Mouse (Mus musculus) lung, embryonic 15.5 days (tissue): ENCODE measurements around the gene Capn2. TPM values are rescaled to one million over a fixed set of nuclear protein-coding genes. Genes with fewer than 3 reads are reported as not detected.

ENCODE experiments used
- ATAC-seq: fragments of 200-750 bp; cut with Nextera tagmentation; 2 replicates; pipeline ENCODE4 v1.8.0; 2017; ENCODE audit warnings: moderate number of reproducible peaks, borderline replicate concordance; ENCODE audit not compliant: low FRiP score, low TSS enrichment; ENCODE audit errors: extremely low read depth
- H3K27ac ChIP-seq: fragments of 300-500 bp; sonication (generic); 2 replicates; pipeline ENCODE4 v1.5.1; 2015; ENCODE audit warnings: moderate library complexity, mild to moderate bottlenecking, inconsistent platforms
- H3K27me3 ChIP-seq: fragments of 300-500 bp; sonication (generic); 2 replicates; pipeline ENCODE4 v1.6.1; 2015; ENCODE audit warnings: inconsistent platforms
- H3K36me3 ChIP-seq: fragments of 300-500 bp; sonication (generic); 2 replicates; pipeline ENCODE4 v1.6.1; 2015; ENCODE audit warnings: inconsistent platforms
- H3K4me1 ChIP-seq: fragments of 300-500 bp; sonication (generic); 2 replicates; pipeline ENCODE4 v1.6.1; 2015; ENCODE audit warnings: inconsistent platforms
- H3K4me2 ChIP-seq: fragments of 300-500 bp; sonication (generic); 2 replicates; pipeline ENCODE4 v1.6.1; 2015; ENCODE audit warnings: inconsistent platforms, mild to moderate bottlenecking, moderate library complexity
- H3K4me3 ChIP-seq: fragments of 300-500 bp; sonication (generic); 2 replicates; pipeline ENCODE4 v1.5.1; 2015; ENCODE audit warnings: mild to moderate bottlenecking, inconsistent platforms
- H3K9ac ChIP-seq: fragments of 300-500 bp; sonication (generic); 2 replicates; pipeline ENCODE4 v1.6.1; 2015; ENCODE audit warnings: inconsistent platforms
- H3K9me3 ChIP-seq: fragments of 300-500 bp; sonication (generic); 2 replicates; pipeline ENCODE4 v1.6.1; 2016; ENCODE audit warnings: inconsistent platforms
- WGBS: fragments of 180-500 bp; shearing (Covaris S2); methylation state at CpG from one replicate; pipeline ENCODE4 v1.1.7; 2015; 5-methylcytosine and 5-hydroxymethylcytosine counted together
- polyA plus RNA-seq: library from polyadenylated mRNA; unstranded; fragments of >200 nt; fragmentation: Nextera tagmentation; extraction: Ambion mirVana; gene quantifications from 2 replicates; pipeline ENCODE4 v1.2.1, GENCODE M21; 2015

Capn2 gene
- polyA plus RNA-seq, 1 experiment from 2014 or later: 135 TPM

GRCm38 (mm10) chr1:182543906-182544305 lies 26.5 kb upstream of the Capn2 start:
- WGBS: 66% methylated on average over 1 of the region's 1 CpGs

GRCm38 (mm10) chr1:182543136-182543535 lies 25.7 kb upstream of the Capn2 start:
- WGBS: 62% methylated on average over 8 of the region's 8 CpGs
- no peak for ATAC-seq
- H3K27me3 ChIP-seq: no peaks in the 10 kb centered on the region
- no peaks in the 10 kb centered on the region for H3K9me3 ChIP-seq
- no peak overlapping the region for H3K4me3 ChIP-seq
- no peak overlapping the region for H3K9ac ChIP-seq
- H3K36me3 ChIP-seq: no peaks in the 10 kb centered on the region
- H3K27ac ChIP-seq: no peak overlapping the region
- 0 out of 2 replicates have a peak, but pooled peaks cover 4% of the 10 kb centered on the region for H3K4me1 ChIP-seq
- H3K4me2 ChIP-seq: no peak overlapping the region

More at GRCm38 (mm10) chr1:182543906-182544305, 26.5 kb upstream of the Capn2 start:
- Histone ChIP-seq H3K4me1 (0 out of 2 replicates have a peak, but pooled peaks cover 3% of the 10 kb centered on the region), H3K4me2 (no peak overlapping the region), H3K27ac (no peak overlapping the region), H3K4me3 (no peak overlapping the region), H3K27me3 (no peaks in the 10 kb centered on the region), H3K9me3 (no peaks in the 10 kb centered on the region), H3K36me3 (no peaks in the 10 kb centered on the region), H3K9ac (no peak overlapping the region)
- no peak for ATAC-seq

- no peaks in the 10 kb centered on the region for H3K27me3 ChIP-seq
- no peak for ATAC-seq
- H3K4me3 ChIP-seq: no peak overlapping the region
- H3K9ac ChIP-seq: no peak overlapping the region
- 0 out of 2 replicates have a peak, but pooled peaks cover 4% of the 10 kb centered on the region for H3K4me1 ChIP-seq
- no peaks in the 10 kb centered on the region for H3K9me3 ChIP-seq
- no peak overlapping the region for H3K27ac ChIP-seq
- H3K4me2 ChIP-seq: no peak overlapping the region
- WGBS: 59% methylated on average over 5 of the region's 5 CpGs
- H3K36me3 ChIP-seq: no peaks in the 10 kb centered on the region
These were observed 24.7 kb upstream of the Capn2 start for GRCm38 (mm10) chr1:182542110-182542509.

GRCm38 (mm10) chr1:182539023-182539940 lies 21.9 kb upstream of the Capn2 start:
- Histone ChIP-seq H3K36me3 (no peaks in the 10 kb centered on the region), H3K9me3 (no peaks in the 10 kb centered on the region), H3K4me1 (0 out of 2 replicates have a peak, but pooled peaks cover 4% of the 10 kb centered on the region), H3K4me2 (peak overlapping the region; percentile 68), H3K27ac (no peak overlapping the region), H3K27me3 (no peaks in the 10 kb centered on the region), H3K9ac (peak overlapping the region; percentile 47), H3K4me3 (peak overlapping the region; percentile 35)
- peak; percentile 77 for ATAC-seq
- WGBS: 16% methylated on average over 9 of the region's 9 CpGs

GRCm38 (mm10) chr1:182535080-182535481 lies 17.7 kb upstream of the Capn2 start:
- Histone ChIP-seq H3K36me3 (no peaks in the 10 kb centered on the region), H3K9ac (no peak overlapping the region), H3K27ac (no peak overlapping the region), H3K4me2 (no peak overlapping the region), H3K4me3 (no peak overlapping the region), H3K9me3 (no peaks in the 10 kb centered on the region), H3K4me1 (0 out of 2 replicates have a peak, but pooled peaks cover 4% of the 10 kb centered on the region), H3K27me3 (no peaks in the 10 kb centered on the region; the same call in 1 of the 2 replicates)
- 68% methylated on average over 3 of the region's 3 CpGs for WGBS
- no peak for ATAC-seq

GRCm38 (mm10) chr1:182533583-182533982 lies 16.2 kb upstream of the Capn2 start:
- ATAC-seq: no peak
- H3K27me3 ChIP-seq: peaks cover 1% of the 10 kb centered on the region; the same call in 1 of the 2 replicates
- H3K36me3 ChIP-seq: no peaks in the 10 kb centered on the region
- H3K27ac ChIP-seq: no peak overlapping the region
- no peak overlapping the region for H3K4me3 ChIP-seq
- 62% methylated on average over 3 of the region's 3 CpGs for WGBS
- H3K4me2 ChIP-seq: no peak overlapping the region
- no peaks in the 10 kb centered on the region for H3K9me3 ChIP-seq
- no peak overlapping the region for H3K9ac ChIP-seq
- H3K4me1 ChIP-seq: no peaks in the 10 kb centered on the region

GRCm38 (mm10) chr1:182527921-182528858 lies 10.8 kb upstream of the Capn2 start:
- ATAC-seq: peak; percentile 35

GRCm38 (mm10) chr1:182527261-182527766 lies 9.9 kb upstream of the Capn2 start:
- Histone ChIP-seq H3K27me3 (peaks cover 13% of the 10 kb centered on the region; the same call in 1 of the 2 replicates), H3K4me1 (peaks cover 11% of the 10 kb centered on the region; the same call in 1 of the 2 replicates), H3K27ac (no peak overlapping the region), H3K4me2 (no peak overlapping the region), H3K9ac (no peak overlapping the region), H3K9me3 (no peaks in the 10 kb centered on the region), H3K4me3 (no peak overlapping the region), H3K36me3 (no peaks in the 10 kb centered on the region)
- ATAC-seq: no peak
- WGBS: 53% methylated on average over 13 of the region's 13 CpGs

More at GRCm38 (mm10) chr1:182527921-182528858, 10.8 kb upstream of the Capn2 start:
- Histone ChIP-seq H3K4me2 (0 out of 2 replicates have a peak overlapping the region, but pooled peaks have one; percentile 3), H3K4me1 (peaks cover 11% of the 10 kb centered on the region; the same call in 1 of the 2 replicates), H3K27ac (no peak overlapping the region), H3K9ac (no peak overlapping the region), H3K4me3 (no peak overlapping the region), H3K9me3 (no peaks in the 10 kb centered on the region), H3K27me3 (peaks cover 13% of the 10 kb centered on the region; the same call in 1 of the 2 replicates), H3K36me3 (no peaks in the 10 kb centered on the region)
- 15% methylated on average over 19 of the region's 19 CpGs for WGBS

GRCm38 (mm10) chr1:182525601-182526000 lies 8.2 kb upstream of the Capn2 start:
- no peak for ATAC-seq

GRCm38 (mm10) chr1:182523692-182524091 lies 6.3 kb upstream of the Capn2 start:
- Histone ChIP-seq H3K9ac (no peak overlapping the region), H3K9me3 (no peaks in the 10 kb centered on the region), H3K27me3 (peaks cover 13% of the 10 kb centered on the region; the same call in 1 of the 2 replicates), H3K27ac (no peak overlapping the region), H3K4me3 (no peak overlapping the region), H3K4me2 (no peak overlapping the region), H3K36me3 (no peaks in the 10 kb centered on the region), H3K4me1 (peaks cover 30% of the 10 kb centered on the region)
- no peak for ATAC-seq
- WGBS: 81% methylated on average over 3 of the region's 3 CpGs

More at GRCm38 (mm10) chr1:182525601-182526000, 8.2 kb upstream of the Capn2 start:
- Histone ChIP-seq H3K27me3 (peaks cover 13% of the 10 kb centered on the region; the same call in 1 of the 2 replicates), H3K4me2 (no peak overlapping the region), H3K4me3 (no peak overlapping the region), H3K9me3 (no peaks in the 10 kb centered on the region), H3K36me3 (no peaks in the 10 kb centered on the region), H3K4me1 (peaks cover 15% of the 10 kb centered on the region; the same call in 1 of the 2 replicates), H3K9ac (no peak overlapping the region), H3K27ac (no peak overlapping the region)
- 88% methylated on average over 3 of the region's 3 CpGs for WGBS

- WGBS: 67% methylated on average over 5 of the region's 5 CpGs
- Histone ChIP-seq H3K9me3 (no peaks in the 10 kb centered on the region), H3K27me3 (peaks cover 6% of the 10 kb centered on the region; the same call in 1 of the 2 replicates), H3K4me1 (peaks cover 33% of the 10 kb centered on the region), H3K4me2 (no peak overlapping the region), H3K4me3 (no peak overlapping the region), H3K27ac (no peak overlapping the region), H3K9ac (no peak overlapping the region), H3K36me3 (no peaks in the 10 kb centered on the region)
- no peak for ATAC-seq
These were observed 5.6 kb upstream of the Capn2 start for GRCm38 (mm10) chr1:182522961-182523360.
